Comparison of ENCODE assay signal across 8 mouse cellular contexts in genomic region chr14:54463108-54463958, GRCm38 (mm10). TPM values are rescaled to one million over a fixed set of nuclear protein-coding genes. Genes with fewer than 3 reads are reported as not detected.
A peak's percentile ranks its signal among the peaks of the same experiment; 100 is the strongest.
DNase-seq lines count a peak whose midpoint lies in the region; ATAC-seq and TF ChIP-seq lines count a peak whose summit lies in the region.

No protein-coding gene starts in this region.

- no peaks in the 10 kb centered on the region for H3K27me3 ChIP-seq in C2C12 (ENCODE audit: control insufficient read depth, insufficient read depth, insufficient read length)
- no peaks in the 10 kb centered on the region for H3K27me3 ChIP-seq in forebrain, embryonic 14.5 days (replicated peaks; ENCODE audit: control insufficient read depth, insufficient read depth, low read length)
- H3K27me3 ChIP-seq in liver, embryonic 16.5 days (ENCODE audit: control insufficient read depth, insufficient read depth, low read depth, low read length) = no peaks in the 10 kb centered on the region

- ATAC-seq in frontal cortex, adult (ENCODE audit: low TSS enrichment) = peak; percentile 51
- peak; percentile 49 for ATAC-seq in forebrain, embryonic 14.5 days
- ATAC-seq in liver, embryonic 16.5 days (ENCODE audit: low read depth) = peak; percentile 31

- peak overlapping the region; percentile 85 for H3K4me2 ChIP-seq in forebrain, embryonic 14.5 days (ENCODE audit: low read length)
- peak overlapping the region; percentile 89 for H3K4me2 ChIP-seq in liver, embryonic 16.5 days (ENCODE audit: low read depth, low read length)

- no peaks in the 10 kb centered on the region for H3K9me3 ChIP-seq in forebrain, embryonic 14.5 days (replicated peaks; ENCODE audit: control insufficient read depth, low read length)
- H3K9me3 ChIP-seq in liver, embryonic 16.5 days (replicated peaks; ENCODE audit: control insufficient read depth, low read length) = no peaks in the 10 kb centered on the region

- peak overlapping the region; percentile 79 for H3K4me3 ChIP-seq in C2C12 (ENCODE audit: insufficient read depth, poor library complexity, severe bottlenecking)
- peak overlapping the region; percentile 82 for H3K4me3 ChIP-seq in forebrain, embryonic 14.5 days (ENCODE audit: low read depth, low read length)
- peak overlapping the region; percentile 97 for H3K4me3 ChIP-seq in liver, embryonic 16.5 days (ENCODE audit: low read depth, low read length)

- peaks cover 23% of the 10 kb centered on the region for H3K36me3 ChIP-seq in C2C12 (ENCODE audit: control insufficient read depth, insufficient read depth)
- peaks cover 12% of the 10 kb centered on the region for H3K36me3 ChIP-seq in forebrain, embryonic 14.5 days (ENCODE audit: control insufficient read depth, insufficient read depth, low read length)
- peaks cover 14% of the 10 kb centered on the region for H3K36me3 ChIP-seq in liver, embryonic 16.5 days (ENCODE audit: control insufficient read depth, insufficient read depth)

- no peaks in the 10 kb centered on the region for H3K79me3 ChIP-seq in C2C12 (ENCODE audit: low read depth)

- no peak for TF ChIP-seq CTCF in C2C12 (IDR thresholded peaks at IDR 0.05; ENCODE audit: control insufficient read depth, insufficient read depth, insufficient read length)

- peak overlapping the region; percentile 70 for H3K27ac ChIP-seq in forebrain, embryonic 14.5 days (ENCODE audit: low read depth, low read length)
- H3K27ac ChIP-seq in liver, embryonic 16.5 days (ENCODE audit: low read length) = peak overlapping the region; percentile 92

- 15% methylated on average over 12 of the region's 12 CpGs for WGBS in forebrain, embryonic 14.5 days
- WGBS in liver, embryonic 16.5 days (ENCODE audit: insufficient replicate concordance) = 9% methylated on average over 12 of the region's 12 CpGs

- H3ac ChIP-seq in C2C12 (ENCODE audit: control insufficient read depth, insufficient read length, low read depth) = peak overlapping the region; percentile 21

- peaks cover 36% of the 10 kb centered on the region for H3K79me2 ChIP-seq in C2C12 (ENCODE audit: control insufficient read depth, insufficient read depth)

- no peak for DNase-seq in frontal cortex, adult 2 months (ENCODE audit: extremely low spot score in 1 of 2, low spot score in 1 of 2)
- no peak for DNase-seq in forebrain, embryonic 14.5 days (ENCODE audit: low spot score)
- DNase-seq in cerebellum, adult 9-11 months = no peak
- DNase-seq in frontal cortex, postnatal 36 days (ENCODE audit: low spot score in 2 of 2) = no peak
- DNase-seq in embryo, embryonic 9.5 days (ENCODE audit: extremely low spot score) = no peak

- H3K9ac ChIP-seq in forebrain, embryonic 14.5 days (ENCODE audit: low read length) = peak overlapping the region; percentile 78
- H3K9ac ChIP-seq in liver, embryonic 16.5 days (ENCODE audit: low read depth, low read length) = peak overlapping the region; percentile 92

- no peaks in the 10 kb centered on the region; the same call in 1 of the 2 replicates for H3K4me1 ChIP-seq in forebrain, embryonic 14.5 days (ENCODE audit: control insufficient read depth, insufficient read depth, low read length)
- H3K4me1 ChIP-seq in liver, embryonic 16.5 days (ENCODE audit: control insufficient read depth, low read depth, low read length) = peaks cover 29% of the 10 kb centered on the region

TF ChIP-seq in C2C12, 6 proteins besides CTCF, POLR2A, EP300 and RAD21:
- TF ChIP-seq MYOG (IDR thresholded peaks at IDR 0.05; ENCODE audit: control insufficient read depth, extremely low read depth, insufficient read length) (no peak), MYOD1 (IDR thresholded peaks at IDR 0.05; ENCODE audit: control insufficient read depth, insufficient read length, low read depth) (no peak), CEBPB (IDR thresholded peaks at IDR 0.05; ENCODE audit: low read depth) (no peak), MAX (IDR thresholded peaks at IDR 0.05) (no peak), USF1 (IDR thresholded peaks at IDR 0.05; ENCODE audit: low read depth) (no peak), FOSL1 (IDR thresholded peaks at IDR 0.05; ENCODE audit: insufficient read depth, low read length, poor library complexity, severe bottlenecking) (no peak)
TF ChIP-seq in C2C12: peak in this region for 0.

RNA-seq across cellular contexts. Expression of gene Lrp10, which starts 0.6 kb away (rescaled TPM):
- 34.4 and 37.4 TPM in 2 replicates for polyA plus RNA-seq in frontal cortex, adult 2 months (2012; rRNA removed)
- 72.8 TPM for polyA plus RNA-seq in C2C12 (2012; fragmentation: generic; extraction: Trizol)
- 19.2 and 21.0 TPM in 2 replicates for polyA plus RNA-seq in forebrain, embryonic 14.5 days (2014; fragmentation: Nextera tagmentation; extraction: Ambion mirVana)
- polyA plus RNA-seq in liver, embryonic 16.5 days (2015; fragmentation: Nextera tagmentation; extraction: Ambion mirVana) = 17.9 and 19.3 TPM in 2 replicates

RNA-seq across cellular contexts. Expression of gene Rem2, which starts 12.6 kb away (rescaled TPM):
- 5.3 and 7.3 TPM in 2 replicates for polyA plus RNA-seq in frontal cortex, adult 2 months (2012; rRNA removed)
- 0.56 TPM for polyA plus RNA-seq in C2C12 (2012; fragmentation: generic; extraction: Trizol)
- polyA plus RNA-seq in forebrain, embryonic 14.5 days (2014; fragmentation: Nextera tagmentation; extraction: Ambion mirVana) = 19.6 and 26.4 TPM in 2 replicates
- polyA plus RNA-seq in liver, embryonic 16.5 days (2015; fragmentation: Nextera tagmentation; extraction: Ambion mirVana) = 0.09 and 0.34 TPM in 2 replicates

RNA-seq across cellular contexts. Expression of gene Mmp14, which starts 31.9 kb away (rescaled TPM):
- polyA plus RNA-seq in frontal cortex, adult 2 months (2012; rRNA removed) = 17.3 and 22.0 TPM in 2 replicates
- 118 TPM for polyA plus RNA-seq in C2C12 (2012; fragmentation: generic; extraction: Trizol)
- polyA plus RNA-seq in forebrain, embryonic 14.5 days (2014; fragmentation: Nextera tagmentation; extraction: Ambion mirVana) = 48.2 and 51.5 TPM in 2 replicates
- 22.9 and 25.3 TPM in 2 replicates for polyA plus RNA-seq in liver, embryonic 16.5 days (2015; fragmentation: Nextera tagmentation; extraction: Ambion mirVana)

RNA-seq across cellular contexts. Expression of gene Mrpl52, which starts 36.6 kb away (rescaled TPM):
- 137 and 147 TPM in 2 replicates for polyA plus RNA-seq in frontal cortex, adult 2 months (2012; rRNA removed)
- polyA plus RNA-seq in C2C12 (2012; fragmentation: generic; extraction: Trizol) = 518 TPM
- 274 and 289 TPM in 2 replicates for polyA plus RNA-seq in forebrain, embryonic 14.5 days (2014; fragmentation: Nextera tagmentation; extraction: Ambion mirVana)
- polyA plus RNA-seq in liver, embryonic 16.5 days (2015; fragmentation: Nextera tagmentation; extraction: Ambion mirVana) = 161 and 178 TPM in 2 replicates

RNA-seq across cellular contexts. Expression of gene Slc7a7, which starts 45.8 kb away (rescaled TPM):
- polyA plus RNA-seq in frontal cortex, adult 2 months (2012; rRNA removed) = 2.9 and 3.3 TPM in 2 replicates
- polyA plus RNA-seq in C2C12 (2012; fragmentation: generic; extraction: Trizol) = 0.35 TPM
- polyA plus RNA-seq in forebrain, embryonic 14.5 days (2014; fragmentation: Nextera tagmentation; extraction: Ambion mirVana) = 4.3 and 5.1 TPM in 2 replicates
- 9.5 and 10.5 TPM in 2 replicates for polyA plus RNA-seq in liver, embryonic 16.5 days (2015; fragmentation: Nextera tagmentation; extraction: Ambion mirVana)
